Mouse (Mus musculus): ENCODE results near the gene Heatr5a.

Gene Heatr5a

GRCm38 (mm10) chr12:51971070-51971664 lies at the start of gene Heatr5a:
Heatr5a (minus strand) TSS chr12:51971321.
- peak; percentile 90 for DNase-seq

DNA sequence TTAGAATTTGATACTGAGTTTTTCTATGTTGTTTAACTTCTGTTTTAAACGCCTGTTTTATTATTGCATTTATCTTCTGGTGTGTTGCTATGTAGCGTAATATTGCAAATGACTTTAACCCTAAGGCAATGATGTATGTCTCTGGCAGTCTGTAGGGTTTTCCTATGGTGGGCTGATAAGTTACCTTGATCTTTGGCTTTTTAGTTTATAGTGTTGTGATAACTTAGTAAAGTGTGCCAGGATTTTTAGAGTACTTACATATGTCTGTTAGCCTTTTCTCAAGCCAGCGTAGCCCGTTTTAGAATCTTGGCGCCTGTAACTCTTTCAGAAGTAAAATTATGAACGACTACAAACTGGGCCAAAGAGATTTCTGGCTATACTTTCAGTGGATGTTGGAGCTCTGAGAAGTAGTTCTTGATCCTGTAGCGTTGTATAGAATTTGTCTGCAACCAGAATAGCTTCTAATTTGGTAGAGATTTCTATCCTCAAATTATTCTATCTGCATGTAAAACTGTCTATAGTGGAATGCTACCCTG lies 43.4 kb upstream of the Heatr5a start:
- no peak for DNase-seq

DNA sequence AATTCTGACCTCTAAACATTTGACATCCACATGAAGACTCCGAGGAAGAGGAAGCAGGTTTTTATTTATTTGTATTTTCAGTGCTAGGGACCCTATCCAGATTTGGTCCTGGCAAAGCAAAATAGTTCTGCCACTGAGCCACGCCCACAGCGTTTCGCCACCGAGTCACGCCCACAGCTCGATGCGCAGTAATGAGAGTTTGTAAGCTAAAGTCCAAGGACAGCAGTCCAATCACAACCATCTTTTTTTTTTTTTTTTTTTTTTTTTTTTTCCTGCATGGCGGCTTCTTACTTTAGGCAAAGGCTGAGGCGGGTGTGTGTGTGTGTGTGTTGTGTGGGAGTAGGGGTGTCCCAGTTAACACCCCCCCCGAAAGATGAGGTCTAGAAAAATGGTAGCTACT lies 42.9 kb upstream of the Heatr5a start:
- no peak for DNase-seq

DNA sequence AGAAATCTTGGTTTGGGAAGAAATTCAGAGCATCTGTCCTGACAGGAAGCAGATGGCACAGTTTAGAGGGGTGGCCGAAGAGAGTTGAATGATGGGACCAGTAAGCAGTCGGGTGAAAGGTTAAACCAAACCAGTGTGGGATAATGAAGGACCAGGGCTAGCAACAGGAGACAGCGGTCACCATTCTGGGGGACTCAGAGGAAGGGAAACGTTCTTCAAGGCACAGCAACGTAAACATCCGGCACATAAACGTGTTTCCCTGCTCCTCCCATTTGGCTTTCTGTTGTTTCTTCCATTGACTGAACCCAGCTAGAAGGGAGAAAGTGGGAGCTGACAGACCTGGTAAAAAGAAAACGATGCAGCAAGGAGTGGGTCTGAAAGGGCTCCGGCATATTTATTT lies 42.2 kb upstream of the Heatr5a start:
- no peak for DNase-seq

GRCm38 (mm10) chr12:52012159-52012558 lies 41.0 kb upstream of the Heatr5a start:
- DNase-seq: no peak

- DNase-seq: no peak
Measured at GRCm38 (mm10) chr12:52010630-52010961, 39.5 kb upstream of the Heatr5a start.

DNA sequence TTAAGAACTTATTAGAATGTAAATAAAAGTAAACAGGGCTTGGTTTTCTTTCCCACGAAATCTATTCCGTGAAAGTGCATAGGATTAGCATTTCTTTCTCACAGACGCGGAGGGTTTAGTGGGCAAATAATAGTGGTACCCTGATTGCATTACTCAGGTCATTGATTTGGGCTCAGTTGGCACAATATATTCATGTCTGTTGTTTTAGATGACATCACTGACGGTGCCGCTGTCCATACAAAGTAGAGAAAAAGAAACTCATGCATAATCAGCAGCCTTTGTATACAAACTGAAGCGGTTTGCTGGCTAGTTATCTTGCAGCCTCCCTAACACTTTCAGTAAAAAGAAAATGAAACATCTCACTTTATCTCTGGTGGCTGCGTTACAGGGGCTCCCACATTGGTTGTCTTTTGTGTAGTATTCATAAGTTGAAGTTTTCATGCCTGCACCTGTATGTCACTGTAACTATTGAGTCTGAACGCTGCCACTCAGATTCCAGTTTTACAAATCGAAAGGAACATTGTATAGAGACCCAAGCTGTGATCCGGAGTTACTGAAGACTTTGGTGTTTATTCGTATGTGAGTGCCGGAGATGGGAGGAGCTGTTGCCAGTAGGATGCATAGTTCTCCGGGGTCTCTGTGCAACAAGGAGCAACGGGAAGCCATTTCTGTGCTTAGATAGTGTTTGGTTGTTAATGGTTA lies 39.0 kb upstream of the Heatr5a start:
- DNase-seq: no peak

DNA sequence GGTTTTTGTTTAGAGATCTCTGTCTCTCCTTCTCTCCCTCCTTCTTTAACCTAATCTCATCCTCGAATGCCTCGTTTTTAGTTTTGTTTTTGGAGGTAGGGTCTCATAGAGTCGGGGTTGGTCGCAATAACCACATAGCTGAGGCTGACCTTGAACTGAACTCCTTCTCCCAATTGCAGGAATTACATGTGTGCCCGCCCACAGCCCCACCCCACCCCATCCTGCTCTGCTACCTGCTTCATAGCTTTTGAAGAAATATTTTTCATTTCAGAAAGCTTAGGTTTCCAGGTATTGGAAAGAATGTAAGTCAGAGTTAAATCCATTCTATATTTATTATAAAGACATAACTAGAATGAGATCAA lies 35.5 kb upstream of the Heatr5a start:
- DNase-seq: no peak

GRCm38 (mm10) chr12:52005877-52006632 lies 34.9 kb upstream of the Heatr5a start, which contains the start of gene Dtd2:
Dtd2 (minus strand) TSS chr12:52006501.
- DNase-seq: peak; percentile 91

DNA sequence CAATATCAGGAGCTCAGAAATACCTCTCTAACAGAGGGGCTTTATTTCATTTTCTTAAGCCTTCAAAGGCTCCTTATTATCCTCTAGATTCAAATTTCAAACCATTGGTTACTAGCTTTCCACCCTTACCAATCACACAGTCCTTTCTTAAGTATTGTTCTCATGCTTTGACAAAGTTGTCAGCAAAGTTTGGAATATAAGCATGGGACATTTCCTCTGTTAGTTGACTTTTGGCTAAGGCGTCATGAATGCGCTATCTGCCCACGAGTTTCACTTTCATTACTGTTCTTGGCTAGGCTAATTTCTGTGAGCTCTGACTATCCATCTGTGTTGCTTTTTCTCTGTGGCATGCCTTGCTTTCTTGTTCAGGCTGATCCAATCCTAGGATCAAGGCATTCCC lies 31.6 kb upstream of the Heatr5a start:
- DNase-seq: no peak

DNA sequence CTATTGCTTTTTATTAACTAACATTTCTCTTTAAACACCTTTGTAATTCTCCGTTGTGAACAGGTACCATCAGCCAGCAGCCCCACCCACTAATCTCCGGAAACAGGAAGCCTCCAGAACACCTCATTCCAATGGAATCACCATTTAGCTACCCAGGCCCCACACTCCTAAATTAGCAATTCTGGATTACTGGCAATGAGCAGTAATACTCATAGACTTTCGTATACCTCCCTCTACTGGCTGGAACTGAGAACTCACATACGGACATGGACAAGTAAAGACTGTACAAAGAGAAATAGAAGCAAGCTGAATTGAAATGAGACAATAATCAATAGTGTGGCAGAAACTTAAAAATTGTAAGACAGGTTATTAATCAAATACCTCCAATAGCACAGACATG lies 30.4 kb upstream of the Heatr5a start:
- DNase-seq: peak; percentile 79

DNA sequence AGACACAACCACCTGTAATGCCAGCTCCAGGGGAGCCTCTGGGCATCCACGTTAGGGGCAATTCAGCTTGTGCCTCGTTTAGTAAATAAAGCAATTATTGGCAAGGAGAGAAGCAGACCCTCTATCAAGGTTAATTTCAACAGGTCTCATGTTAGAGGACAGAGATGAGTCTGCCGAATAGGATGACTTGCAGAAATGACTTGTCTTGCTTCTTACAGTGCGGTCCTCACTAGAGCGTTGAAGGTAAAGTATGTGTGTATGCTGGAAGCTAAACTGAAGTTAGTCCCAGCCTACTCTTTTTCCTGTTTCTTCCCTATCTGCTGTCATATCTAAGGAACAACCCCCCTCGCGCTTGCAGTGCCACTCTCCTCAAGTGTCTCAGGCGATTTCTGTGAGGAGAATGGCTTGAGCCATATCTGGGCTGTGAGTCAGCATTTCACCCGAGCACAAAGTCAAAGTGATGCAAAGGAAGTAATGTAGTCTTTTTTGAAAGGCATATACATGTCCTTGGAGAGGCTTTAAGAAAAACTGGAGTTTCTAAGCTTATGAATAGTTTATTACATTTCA lies 27.3 kb upstream of the Heatr5a start:
- DNase-seq: no peak

GRCm38 (mm10) chr12:51995738-51996536 lies 24.8 kb upstream of the Heatr5a start:
- DNase-seq: no peak

DNA sequence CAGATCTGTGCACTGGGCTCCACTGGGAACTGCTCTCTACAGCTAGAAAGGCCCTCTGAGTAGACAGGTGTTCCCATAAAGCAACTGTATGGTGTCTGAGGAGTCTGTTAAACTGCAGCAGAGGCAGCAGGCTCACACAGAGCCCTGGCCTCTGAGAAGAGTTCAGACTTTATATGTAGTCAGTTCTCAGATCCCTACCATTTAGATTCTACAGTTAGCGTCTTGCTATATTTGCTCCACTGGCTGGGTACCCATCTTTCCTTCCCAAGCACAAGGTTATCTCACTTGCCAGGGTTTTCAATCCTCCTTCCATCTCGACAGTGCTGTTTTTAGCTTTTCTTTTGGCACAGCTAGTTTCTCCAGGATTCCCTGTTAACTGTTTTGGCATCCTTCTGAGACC lies 19.5 kb upstream of the Heatr5a start:
- DNase-seq: no peak

- no peak for DNase-seq
Measured at GRCm38 (mm10) chr12:51988536-51988935, 17.4 kb upstream of the Heatr5a start.

DNA sequence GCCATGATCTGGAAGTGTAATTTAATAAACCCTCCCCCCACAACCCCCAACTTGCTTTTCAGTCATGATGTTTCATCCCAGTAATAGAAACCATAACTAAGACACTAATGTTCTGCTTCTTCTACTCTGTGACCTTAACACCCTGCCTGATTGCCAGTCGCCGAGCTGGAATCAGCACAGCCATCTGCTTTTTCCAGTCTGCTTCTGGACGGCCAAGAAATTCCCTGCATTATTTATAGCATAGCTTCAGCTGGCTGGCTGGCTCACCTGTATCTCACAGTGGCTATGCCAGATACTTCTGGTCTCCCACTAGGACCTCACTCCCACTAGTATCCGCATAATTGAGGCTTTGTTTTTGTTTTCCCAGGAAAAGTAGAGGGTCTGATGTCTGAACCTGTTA lies 14.7 kb upstream of the Heatr5a start:
- DNase-seq: no peak

GRCm38 (mm10) chr12:51985163-51985748 lies 14.1 kb upstream of the Heatr5a start:
- DNase-seq: no peak

GRCm38 (mm10) chr12:51983625-51984024 lies 12.5 kb upstream of the Heatr5a start:
- no peak for DNase-seq

DNA sequence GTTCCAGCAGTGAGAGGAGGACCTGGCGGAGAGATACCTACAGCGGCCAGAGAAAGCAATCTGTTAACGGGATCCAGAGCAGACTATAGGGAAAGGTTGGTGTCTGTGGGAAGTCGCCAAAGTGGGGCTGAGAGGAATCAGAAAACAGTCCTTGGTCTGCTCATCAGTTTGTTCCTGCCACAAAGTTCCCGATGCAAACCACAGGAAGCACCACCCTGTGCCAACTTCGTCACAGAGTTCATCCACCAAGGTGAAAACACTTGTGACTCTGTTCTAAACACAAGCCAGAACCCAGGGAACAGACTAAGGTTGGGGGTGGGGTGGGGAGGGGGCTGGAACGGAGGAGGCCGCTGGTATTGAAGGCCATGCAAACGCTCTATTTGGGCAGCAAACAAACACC lies 5.4 kb upstream of the Heatr5a start:
- DNase-seq: no peak

- no peak for DNase-seq
Measured at GRCm38 (mm10) chr12:51974381-51974780, 3.3 kb upstream of the Heatr5a start.

- DNase-seq: no peak
Measured at GRCm38 (mm10) chr12:51972269-51973065, 1.3 kb upstream of the Heatr5a start.
